Mouse (Mus musculus) lung, adult 10 weeks (tissue): Measurements from ENCODE around the gene Ppef2. TPM values are rescaled to one million over a fixed set of nuclear protein-coding genes. Genes with fewer than 3 reads are reported as not detected.

Source experiments
- polyA plus RNA-seq: library from polyadenylated mRNA; stranded (reverse); fragments of 350-450 nt; fragmentation: Illumina TruSeq; extraction: RNeasy Lipid Tissue Mini Kit (QIAGEN cat#74804); gene quantifications from one replicate; pipeline ENCODE4 v1.2.3, GENCODE M21; 2014; ENCODE audit warnings: low read depth, low replicate concordance; ENCODE audit not compliant: insufficient read depth

Ppef2 gene
- 0.46 TPM for polyA plus RNA-seq

GRCm38 (mm10) chr5:92256218-92256617 is at the start of gene Ppef2:
TSS of gene Ppef2 (minus strand) at chr5:92256278.

GRCm38 (mm10) chr5:92277437-92278394 is 21.6 kb upstream of the Ppef2 start, which contains the start of gene Naaa:
TSS of gene Naaa (minus strand) at chr5:92278170.

GRCm38 (mm10) chr5:92215308-92215707 is 40.8 kb downstream of the Ppef2 start, which contains the start of gene U90926:
TSS of gene U90926 (minus strand) at chr5:92215408.

Other genes starting within 250 kb of the Ppef2 start
- 9.6 TPM for gene Cdkl2, start 212.4 kb downstream of the Ppef2 start, polyA plus RNA-seq
- gene G3bp2, start 172.6 kb downstream of the Ppef2 start, polyA plus RNA-seq: 33.4 TPM
- gene Uso1, start 118.3 kb downstream of the Ppef2 start, polyA plus RNA-seq: 32.3 TPM
- not detected for gene U90926, start 40.9 kb downstream of the Ppef2 start, polyA plus RNA-seq
- gene Naaa, start 21.9 kb upstream of the Ppef2 start, polyA plus RNA-seq: 50.3 TPM
- gene Sdad1, start 54.2 kb upstream of the Ppef2 start, polyA plus RNA-seq: 4.9 TPM
- gene Cxcl9, start 71.8 kb upstream of the Ppef2 start, polyA plus RNA-seq: 0.93 TPM
- 54.4 TPM for gene Art3, start 75.5 kb upstream of the Ppef2 start, polyA plus RNA-seq
- gene Cxcl10, start 92.6 kb upstream of the Ppef2 start, polyA plus RNA-seq: 3.0 TPM
- 11.0 TPM for gene Nup54, start 178.9 kb upstream of the Ppef2 start, polyA plus RNA-seq